Mouse (Mus musculus) splenic B cell, adult 2 months (primary cell): Measurements from ENCODE around the gene Magi2.

ENCODE experiments used
- DNase-seq: peaks from one replicate; pipeline ENCODE4 v3.0.0-alpha.2; 2011; ENCODE audit warnings: low read depth, low spot score
- H3K27me3 ChIP-seq: 2 replicates; pipeline ENCODE4 v1.6.1; 2012; ENCODE audit warnings: mild to moderate bottlenecking, low read length, moderate library complexity, mixed read lengths; ENCODE audit not compliant: control insufficient read depth, poor library complexity, insufficient read depth, severe bottlenecking
- H3K36me3 ChIP-seq: 2 replicates; pipeline ENCODE4 v1.6.1; 2012; ENCODE audit warnings: mild to moderate bottlenecking, low read length, moderate library complexity, mixed read lengths; ENCODE audit not compliant: control insufficient read depth, poor library complexity, insufficient read depth, severe bottlenecking

Gene Magi2

DNA sequence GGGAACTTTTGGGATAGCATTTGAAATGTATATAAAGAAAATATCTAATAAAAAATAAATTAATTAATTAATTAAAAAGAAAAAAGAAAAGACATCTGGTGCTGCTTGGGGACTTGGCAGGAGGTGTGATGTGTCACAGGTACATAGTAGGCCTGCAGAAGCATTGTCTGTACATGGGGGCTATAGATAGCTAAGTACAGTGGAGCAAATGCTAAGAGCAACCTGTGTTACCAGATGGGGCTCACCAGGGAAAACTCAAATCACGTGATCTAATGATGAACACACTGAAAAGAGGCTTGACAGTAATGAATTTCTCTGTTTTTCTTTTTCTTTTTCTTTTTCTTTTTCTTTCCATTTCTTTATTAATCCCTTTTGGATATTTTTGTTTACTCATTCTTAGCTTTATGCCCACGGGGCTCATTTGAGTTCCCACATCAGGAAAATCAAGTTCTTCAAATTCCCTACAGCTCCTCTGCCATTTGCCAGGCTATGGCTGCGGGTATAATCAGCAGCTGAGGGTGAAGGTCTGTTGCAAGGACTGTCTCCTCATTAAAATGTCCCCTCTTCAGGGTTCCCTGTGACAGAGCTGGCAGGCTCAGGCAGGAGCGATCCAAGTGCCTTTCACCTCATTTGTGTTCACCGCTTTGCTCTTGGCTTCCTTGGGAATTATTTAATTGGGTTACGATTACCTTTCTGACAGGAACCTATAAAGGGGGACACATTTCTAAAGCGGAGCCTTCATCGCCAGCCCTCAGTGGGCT, 1058.4 kb downstream of the Magi2 start:
- no peaks in the 10 kb centered on the region for H3K27me3 ChIP-seq
- no peak for DNase-seq
- no peaks in the 10 kb centered on the region for H3K36me3 ChIP-seq

DNA sequence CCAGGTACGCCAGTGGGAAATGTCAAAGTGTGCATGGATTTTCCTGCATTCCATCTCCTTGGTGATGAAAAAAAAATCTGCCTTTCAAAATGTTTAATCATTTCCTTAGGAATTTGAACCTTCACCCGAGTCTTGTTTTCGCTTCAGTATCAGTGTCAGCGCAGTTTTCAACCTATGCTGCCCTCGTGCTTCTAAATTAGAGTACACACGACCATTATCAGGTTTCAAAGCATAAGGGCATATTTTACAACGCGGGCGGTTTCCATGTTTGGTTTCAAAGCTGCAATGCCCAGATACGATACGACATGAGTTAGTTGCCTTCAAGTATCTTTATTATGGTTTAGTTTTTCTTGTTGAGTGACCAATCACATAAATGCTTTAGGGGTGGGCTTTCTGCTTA, 1067.7 kb downstream of the Magi2 start:
- H3K36me3 ChIP-seq: no peaks in the 10 kb centered on the region
- no peak for DNase-seq
- no peaks in the 10 kb centered on the region for H3K27me3 ChIP-seq

DNA sequence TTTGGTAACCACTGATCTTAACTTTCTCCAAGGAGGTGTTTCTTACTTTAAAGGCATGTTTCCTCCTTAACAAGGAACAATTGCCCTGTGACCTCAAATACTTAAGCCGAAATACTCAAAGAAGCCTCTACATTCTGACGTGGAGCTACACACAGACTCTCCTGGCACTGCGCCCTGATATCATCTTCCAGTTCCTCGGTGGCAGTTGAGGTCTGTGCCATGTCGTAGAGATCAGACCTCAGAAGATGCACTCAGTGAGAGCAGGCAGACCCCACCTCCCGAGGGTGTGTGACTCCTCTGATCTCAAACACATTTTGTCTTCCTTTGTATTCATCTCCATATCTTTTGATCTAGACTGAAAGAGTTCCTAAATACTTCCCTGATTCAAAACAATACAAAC, 1073.0 kb downstream of the Magi2 start:
- DNase-seq: no peak
- Histone ChIP-seq H3K27me3 (no peaks in the 10 kb centered on the region), H3K36me3 (no peaks in the 10 kb centered on the region)

DNA sequence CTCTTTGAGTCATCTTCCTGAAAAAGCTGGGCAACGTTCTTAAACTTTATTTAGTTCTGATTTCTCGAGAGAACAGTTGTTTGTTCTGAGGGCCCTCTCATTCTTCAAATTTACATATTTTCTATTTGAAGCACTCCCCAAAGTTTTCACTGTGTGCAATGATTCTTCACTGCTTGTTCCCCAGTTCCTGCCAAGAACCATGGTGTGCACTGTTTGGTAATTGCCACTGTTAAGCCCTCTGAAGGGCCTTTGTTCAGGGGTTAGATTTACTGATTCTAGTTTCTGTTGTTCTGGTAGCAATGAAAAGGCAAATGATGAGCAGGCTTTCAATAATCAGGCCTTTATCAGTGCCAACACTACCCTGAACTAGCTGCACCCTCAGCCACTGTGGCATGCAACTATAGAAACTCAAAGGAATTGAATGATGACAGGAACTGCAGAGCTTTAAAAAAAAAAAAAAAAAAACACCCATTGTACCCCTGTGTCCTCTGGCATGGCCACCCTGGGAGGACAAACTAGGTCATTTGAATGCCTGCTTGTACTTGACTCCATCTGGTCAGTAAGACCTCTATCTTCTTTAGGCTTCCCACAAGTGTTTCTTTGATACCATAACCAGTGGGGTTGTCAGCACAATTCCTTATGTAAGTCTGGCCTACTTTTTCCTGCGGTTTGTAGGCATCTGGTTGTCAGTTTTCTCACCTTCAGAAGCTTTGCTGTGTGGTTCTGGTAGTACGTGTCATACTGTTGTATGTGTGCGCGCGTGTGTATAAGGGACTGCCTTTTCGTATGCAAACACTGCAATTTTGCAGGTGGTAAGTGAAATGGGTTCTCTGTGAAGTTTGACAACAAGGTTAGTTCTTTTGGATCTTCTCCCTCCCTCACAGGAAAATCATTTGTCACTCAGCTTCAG, 1076.5 kb downstream of the Magi2 start:
- no peak for DNase-seq
- H3K36me3 ChIP-seq: no peaks in the 10 kb centered on the region
- no peaks in the 10 kb centered on the region for H3K27me3 ChIP-seq

DNA sequence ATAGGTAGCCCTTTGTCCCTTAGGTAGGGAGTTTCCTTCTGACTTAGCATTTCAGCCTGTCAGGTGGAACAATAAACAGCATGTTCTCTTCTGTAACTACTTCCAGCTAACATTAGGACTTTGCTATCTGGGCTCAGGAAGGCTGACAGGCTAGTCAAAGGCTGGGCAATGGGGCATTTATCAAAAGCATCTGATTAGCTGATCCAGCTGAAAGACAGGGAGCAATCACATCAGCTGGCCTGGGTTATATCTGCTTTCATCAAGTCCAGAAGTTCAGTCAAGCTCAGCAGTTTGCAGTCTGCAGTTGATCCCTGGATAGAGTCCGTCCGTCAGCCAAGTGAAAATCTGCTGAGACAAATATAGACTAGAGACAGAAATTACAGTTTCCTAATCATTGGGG, 1094.1 kb downstream of the Magi2 start:
- Histone ChIP-seq H3K27me3 (no peaks in the 10 kb centered on the region), H3K36me3 (no peaks in the 10 kb centered on the region)
- no peak for DNase-seq

GRCm38 (mm10) chr5:20325290-20325689, 1098.5 kb downstream of the Magi2 start:
- no peaks in the 10 kb centered on the region for H3K27me3 ChIP-seq
- no peaks in the 10 kb centered on the region for H3K36me3 ChIP-seq

DNA sequence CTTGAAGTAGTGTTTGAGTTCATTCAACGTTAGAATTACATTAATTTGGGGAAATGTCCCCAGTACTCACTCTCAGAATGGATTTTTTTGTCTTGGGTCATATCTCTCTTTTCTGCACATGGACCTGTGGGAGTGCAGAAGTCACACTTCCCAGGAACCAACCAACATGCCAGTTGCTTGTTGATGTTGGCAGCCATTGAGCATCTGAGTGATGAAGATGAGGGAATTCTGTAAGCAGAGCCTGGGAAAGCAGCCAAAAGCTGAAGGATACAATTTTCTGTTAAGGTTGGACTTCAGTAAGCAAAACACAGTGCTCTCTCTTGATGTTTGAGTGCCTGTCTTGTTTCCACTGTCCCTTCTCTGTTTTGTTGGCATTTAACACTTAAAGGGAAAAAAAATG, 1102.1 kb downstream of the Magi2 start:
- no peak for DNase-seq
- H3K36me3 ChIP-seq: no peaks in the 10 kb centered on the region
- H3K27me3 ChIP-seq: no peaks in the 10 kb centered on the region

More at GRCm38 (mm10) chr5:20325290-20325689, 1098.5 kb downstream of the Magi2 start:
- no peak for DNase-seq

DNA sequence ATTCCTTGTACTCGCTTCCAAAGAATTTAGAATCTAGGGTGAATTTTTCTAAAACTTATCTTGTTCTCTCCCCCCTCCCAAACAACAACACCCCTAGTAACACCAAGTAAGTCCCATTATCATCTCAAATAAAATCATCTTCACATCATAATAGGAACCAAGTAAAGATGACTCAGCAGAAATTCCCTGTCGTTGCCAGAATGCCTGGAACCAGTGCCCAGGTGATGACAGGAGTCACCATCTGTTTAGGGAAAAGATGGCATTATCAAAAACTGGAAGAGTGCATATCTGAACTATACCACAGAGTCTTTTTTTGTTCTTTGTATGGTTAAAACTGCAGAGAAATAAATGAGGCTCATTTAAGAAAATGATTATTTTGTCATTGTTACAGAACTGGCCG, 1103.2 kb downstream of the Magi2 start:
- no peak for DNase-seq
- H3K27me3 ChIP-seq: no peaks in the 10 kb centered on the region
- no peaks in the 10 kb centered on the region for H3K36me3 ChIP-seq

DNA sequence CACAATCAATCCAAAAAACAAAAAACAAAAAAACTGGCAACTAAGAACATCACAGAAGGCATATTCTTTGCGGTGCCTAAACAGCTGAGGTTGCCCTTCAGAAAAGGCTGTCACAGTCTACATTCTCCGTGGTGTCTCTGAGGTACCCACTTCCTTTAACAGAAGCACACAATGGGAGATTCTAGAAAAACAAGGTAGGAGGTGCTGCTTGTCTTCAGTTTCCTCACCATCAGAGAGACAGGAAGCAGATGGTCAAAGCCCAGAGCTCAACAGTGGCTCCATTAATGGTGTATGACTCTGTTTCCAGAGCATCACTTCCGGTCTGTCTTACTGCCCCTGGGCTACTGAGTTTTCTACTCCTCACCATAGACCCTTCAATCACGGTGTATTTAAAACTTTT, 1105.7 kb downstream of the Magi2 start:
- no peaks in the 10 kb centered on the region for H3K36me3 ChIP-seq
- H3K27me3 ChIP-seq: no peaks in the 10 kb centered on the region
- DNase-seq: peak; percentile 39

GRCm38 (mm10) chr5:20334549-20334948, 1107.7 kb downstream of the Magi2 start:
- Histone ChIP-seq H3K27me3 (no peaks in the 10 kb centered on the region), H3K36me3 (no peaks in the 10 kb centered on the region)
- DNase-seq: no peak

- Histone ChIP-seq H3K36me3 (no peaks in the 10 kb centered on the region), H3K27me3 (no peaks in the 10 kb centered on the region)
- peak; percentile 45 for DNase-seq
These were observed 1126.1 kb downstream of the Magi2 start for GRCm38 (mm10) chr5:20352941-20353340.

DNA sequence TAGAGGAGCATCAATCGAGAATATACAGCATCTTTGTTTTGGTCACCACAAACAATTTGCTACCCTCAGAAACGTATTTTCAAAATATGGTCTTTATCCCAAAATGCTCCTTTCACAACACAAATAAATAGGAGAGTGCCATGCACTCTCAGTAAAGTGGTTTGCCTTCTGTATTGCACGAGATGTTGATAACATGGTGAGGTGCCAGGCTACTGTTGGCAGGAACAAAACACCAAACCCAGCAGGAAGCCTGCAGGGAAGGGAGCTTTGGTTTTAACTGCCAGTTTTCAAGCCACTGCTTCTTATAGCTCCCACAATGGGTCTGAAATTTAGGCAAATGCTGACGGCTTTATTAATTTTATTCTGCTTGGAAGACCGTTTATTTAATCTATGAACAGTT, 1131.6 kb downstream of the Magi2 start:
- no peak for DNase-seq
- Histone ChIP-seq H3K27me3 (no peaks in the 10 kb centered on the region), H3K36me3 (no peaks in the 10 kb centered on the region)

GRCm38 (mm10) chr5:20359021-20359420, 1132.2 kb downstream of the Magi2 start:
- no peak for DNase-seq
- Histone ChIP-seq H3K36me3 (no peaks in the 10 kb centered on the region), H3K27me3 (no peaks in the 10 kb centered on the region)

GRCm38 (mm10) chr5:20362154-20362553, 1135.3 kb downstream of the Magi2 start:
- no peak for DNase-seq
- Histone ChIP-seq H3K36me3 (no peaks in the 10 kb centered on the region), H3K27me3 (no peaks in the 10 kb centered on the region)

- DNase-seq: no peak
- no peaks in the 10 kb centered on the region for H3K36me3 ChIP-seq
- no peaks in the 10 kb centered on the region for H3K27me3 ChIP-seq
These were observed 1136.4 kb downstream of the Magi2 start for GRCm38 (mm10) chr5:20363216-20363615.
